Mouse (Mus musculus) ES-Bruce4 (cell line): ENCODE results near the gene Sprr3. TPM values are rescaled to one million over a fixed set of nuclear protein-coding genes. Genes with fewer than 3 reads are reported as not detected.
"Not testable (repeated sequence)": the region's sequence is repeated elsewhere in the genome, so short reads cannot be mapped to it uniquely, and the experiment has no call there.

Experiments
- H3K27ac ChIP-seq: 2 replicates; pipeline ENCODE4 v1.5.1; 2012; ENCODE audit warnings: low read length, inconsistent platforms; ENCODE audit not compliant: insufficient read depth
- H3K27me3 ChIP-seq: 2 replicates; pipeline ENCODE4 v1.6.1; 2012; ENCODE audit warnings: mild to moderate bottlenecking, low read length, inconsistent platforms; ENCODE audit not compliant: control insufficient read depth, poor library complexity, insufficient read depth, severe bottlenecking
- H3K36me3 ChIP-seq: 2 replicates; pipeline ENCODE4 v1.6.1; 2012; ENCODE audit warnings: inconsistent platforms, mild to moderate bottlenecking, low read length, moderate library complexity; ENCODE audit not compliant: control insufficient read depth, poor library complexity, insufficient read depth, severe bottlenecking
- H3K4me1 ChIP-seq: one replicate; pipeline ENCODE4 v1.8.1; 2011; ENCODE audit warnings: low read length; ENCODE audit not compliant: control insufficient read depth, insufficient read depth
- H3K4me3 ChIP-seq: 2 replicates; pipeline ENCODE4 v1.5.1; 2011; ENCODE audit warnings: low read depth, mild to moderate bottlenecking, low read length
- H3K9ac ChIP-seq: 2 replicates; pipeline ENCODE4 v1.6.1; 2012; ENCODE audit warnings: low read depth, mild to moderate bottlenecking, inconsistent platforms; ENCODE audit not compliant: poor library complexity, severe bottlenecking
- H3K9me3 ChIP-seq: replicated peaks from 2 replicates; pipeline ENCODE4 v1.6.1; 2012; ENCODE audit warnings: mild to moderate bottlenecking, low read length, inconsistent platforms; ENCODE audit not compliant: control insufficient read depth, poor library complexity, insufficient read depth, severe bottlenecking
- CTCF ChIP-seq: IDR thresholded peaks from one replicate; pipeline ENCODE4 v1.8.1; 2011; ENCODE audit warnings: low read depth, low read length
- EP300 ChIP-seq: IDR thresholded peaks from 2 replicates; pipeline ENCODE4 v1.6.1; 2011; ENCODE audit warnings: low read depth, low read length; ENCODE audit not compliant: insufficient read depth
- POLR2A ChIP-seq: IDR thresholded peaks from one replicate; pipeline ENCODE4 v1.8.1; 2011; ENCODE audit warnings: low read length; ENCODE audit not compliant: insufficient read depth
- polyA plus RNA-seq: library from polyadenylated mRNA; stranded (reverse); fragments of >200 nt; gene quantifications from 2 replicates; pipeline ENCODE4 v1.2.4, GENCODE M21; 2011; ENCODE audit warnings: low read depth; ENCODE audit not compliant: missing spikeins, insufficient read depth, insufficient read length

The Sprr3 gene
- polyA plus RNA-seq: not detected in 2 replicates

DNA sequence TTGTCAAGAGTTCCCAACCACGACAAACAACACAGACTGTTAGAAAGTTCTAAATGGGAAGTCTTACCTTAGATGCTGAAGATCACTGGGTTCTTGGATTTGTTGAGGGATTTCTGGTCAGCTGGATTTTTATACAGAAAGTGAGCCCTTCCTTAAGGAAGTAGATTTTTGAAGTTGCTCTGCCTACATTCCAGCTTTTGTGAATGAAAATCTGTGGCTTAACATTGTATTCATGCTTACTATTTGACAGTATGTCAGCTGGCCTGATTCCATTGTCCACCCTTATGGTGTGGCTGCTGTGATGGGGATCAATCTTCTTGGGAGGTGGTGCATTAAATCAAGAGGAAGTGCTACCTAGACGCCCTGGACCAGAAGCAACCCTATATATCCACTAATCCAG lies at the start of gene Sprr3:
TSS of gene Sprr3 (minus strand) at position 101 of the 400 bp plus-strand sequence.
- no peaks in the 10 kb centered on the region for H3K36me3 ChIP-seq
- no peaks in the 10 kb centered on the region for H3K4me1 ChIP-seq
- no peaks in the 10 kb centered on the region for H3K9me3 ChIP-seq
- TF ChIP-seq CTCF: no peak
- TF ChIP-seq POLR2A: no peak
- no peak for TF ChIP-seq EP300
- no peak within 1 kb of the TSS for H3K9ac ChIP-seq
- H3K27ac ChIP-seq: no peak within 1 kb of the TSS
- H3K4me3 ChIP-seq: no peak within 1 kb of the TSS
- no peaks in the 10 kb centered on the region for H3K27me3 ChIP-seq

DNA sequence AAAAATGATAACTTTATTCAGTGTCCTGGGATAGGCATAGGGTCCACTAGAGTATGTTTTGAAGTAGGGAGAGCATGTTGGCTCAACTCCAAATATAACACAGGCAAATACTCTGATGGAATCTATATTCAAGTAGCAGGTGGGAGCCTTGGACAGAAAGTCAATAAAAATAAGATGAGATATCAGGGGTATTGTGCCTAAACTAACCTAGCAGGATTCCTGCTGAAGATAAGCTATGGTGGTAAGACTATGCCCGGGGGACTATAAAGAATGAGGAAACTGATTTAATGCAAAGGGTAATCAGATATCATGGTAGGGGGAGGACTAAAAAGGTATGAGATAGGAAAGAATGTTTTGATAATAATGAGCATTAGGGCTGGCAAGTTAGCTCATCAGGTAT lies 49.7 kb upstream of the Sprr3 start:
- Histone ChIP-seq H3K9me3 (no peaks in the 10 kb centered on the region), H3K36me3 (no peaks in the 10 kb centered on the region), H3K27me3 (peaks cover 1% of the 10 kb centered on the region; the same call in 1 of the 2 replicates), H3K4me1 (no peaks in the 10 kb centered on the region), H3K27ac (no peak overlapping the region), H3K4me3 (no peak overlapping the region), H3K9ac (no peak overlapping the region)
- no peak for TF ChIP-seq POLR2A
- TF ChIP-seq EP300: no peak
- no peak for TF ChIP-seq CTCF

DNA sequence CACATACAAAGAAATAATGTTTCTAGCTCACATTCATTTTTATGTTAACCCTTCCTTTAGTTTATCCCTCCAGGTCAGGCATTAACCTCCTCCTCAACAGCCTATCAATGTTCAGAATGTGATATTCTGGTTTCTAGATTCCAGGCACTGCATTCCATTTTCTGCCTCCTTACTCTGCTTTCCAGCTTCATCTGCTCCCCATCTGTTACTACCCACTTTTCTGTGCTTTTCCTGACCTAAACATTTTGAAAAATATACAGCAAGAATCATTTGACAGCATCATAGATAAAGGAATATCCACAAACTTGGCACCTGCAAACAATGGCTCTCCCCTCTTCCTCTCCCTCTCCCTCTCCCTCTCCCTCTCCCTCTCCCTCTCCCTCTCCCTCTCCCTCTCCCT lies 45.0 kb upstream of the Sprr3 start:
- H3K27ac ChIP-seq: no peak overlapping the region
- no peak for TF ChIP-seq POLR2A
- TF ChIP-seq EP300: no peak

DNA sequence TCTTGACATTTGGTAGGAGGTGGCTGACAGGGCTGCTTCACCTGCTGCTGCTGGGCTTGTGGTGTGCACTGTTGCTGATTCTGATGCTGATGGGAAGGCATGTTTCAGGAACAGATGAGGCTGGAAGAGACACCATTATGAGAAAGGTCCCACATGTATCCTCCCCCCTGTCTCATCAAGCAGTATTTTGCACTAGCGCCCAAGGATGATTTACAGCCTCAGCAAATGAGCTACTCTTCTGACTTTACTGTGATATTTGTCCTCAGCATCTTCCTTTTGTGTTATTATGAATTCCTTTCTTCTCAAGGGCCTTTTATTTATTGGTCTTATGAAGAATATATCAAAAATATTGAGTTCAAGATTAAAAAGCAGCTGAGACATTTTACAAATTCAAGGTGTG lies 41.9 kb upstream of the Sprr3 start, which contains the start of gene Sprr4:
TSS of gene Sprr4 (minus strand) at position 101 of the 400 bp plus-strand sequence.
- H3K27me3 ChIP-seq: no peaks in the 10 kb centered on the region
- TF ChIP-seq CTCF (no peak), EP300 (no peak), POLR2A (no peak)
- no peak within 1 kb of the TSS for H3K4me3 ChIP-seq
- no peaks in the 10 kb centered on the region for H3K4me1 ChIP-seq
- no peak within 1 kb of the TSS for H3K27ac ChIP-seq
- H3K36me3 ChIP-seq: no peaks in the 10 kb centered on the region
- H3K9ac ChIP-seq: no peak within 1 kb of the TSS
- H3K9me3 ChIP-seq: no peaks in the 10 kb centered on the region

More for the DNA sequence above, 45.0 kb upstream of the Sprr3 start:
- H3K27me3 ChIP-seq: peaks cover 1% of the 10 kb centered on the region; the same call in 1 of the 2 replicates
- no peaks in the 10 kb centered on the region for H3K36me3 ChIP-seq
- H3K4me1 ChIP-seq: no peaks in the 10 kb centered on the region
- no peak overlapping the region for H3K4me3 ChIP-seq
- no peak overlapping the region for H3K9ac ChIP-seq
- no peaks in the 10 kb centered on the region for H3K9me3 ChIP-seq

DNA sequence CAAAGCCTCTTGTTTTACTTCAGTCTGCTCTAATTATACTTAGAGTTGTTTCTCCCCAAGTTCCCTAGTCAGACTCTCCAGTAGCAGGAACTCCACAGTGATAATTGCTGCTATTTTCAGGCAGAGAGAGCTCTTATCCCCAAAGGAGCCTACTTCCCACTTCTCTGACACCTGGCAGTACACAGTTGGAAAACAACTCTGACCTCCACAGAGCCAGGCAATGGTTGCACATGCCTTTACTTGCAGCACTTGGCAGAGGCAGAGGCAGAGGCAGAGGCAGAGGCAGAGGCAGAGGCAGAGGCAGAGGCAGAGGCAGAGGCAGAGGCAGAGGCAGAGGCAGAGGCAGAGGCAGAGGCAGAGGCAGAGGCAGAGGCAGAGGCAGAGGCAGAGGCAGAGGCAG lies 31.7 kb upstream of the Sprr3 start:
- not testable (repeated sequence) for H3K4me1 ChIP-seq, H3K4me3 ChIP-seq, H3K9ac ChIP-seq, H3K27ac ChIP-seq, H3K9me3 ChIP-seq, H3K27me3 ChIP-seq, H3K36me3 ChIP-seq

DNA sequence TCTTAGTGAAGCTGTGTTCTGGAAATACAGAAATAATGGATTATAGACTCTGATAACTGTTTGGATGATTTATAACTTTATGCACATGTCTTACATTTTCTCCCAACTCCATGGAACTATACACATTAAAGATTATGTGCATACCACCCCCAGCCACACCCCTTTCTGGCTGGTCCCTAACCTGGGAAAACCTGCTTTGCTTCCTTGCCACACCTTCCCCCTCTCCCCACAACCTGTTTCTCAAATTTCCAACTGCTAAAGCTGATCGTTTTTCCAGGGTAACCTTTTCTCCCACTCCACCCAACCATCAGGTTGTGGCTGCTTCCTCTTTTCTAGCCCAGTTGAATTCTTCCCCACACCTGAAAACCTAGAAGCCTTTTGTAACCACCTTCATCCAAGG lies 27.8 kb upstream of the Sprr3 start:
- no peaks in the 10 kb centered on the region for H3K4me1 ChIP-seq
- no peak overlapping the region for H3K9ac ChIP-seq
- no peak for TF ChIP-seq POLR2A
- TF ChIP-seq CTCF: no peak
- no peak for TF ChIP-seq EP300
- H3K27me3 ChIP-seq: no peaks in the 10 kb centered on the region
- H3K27ac ChIP-seq: no peak overlapping the region
- no peak overlapping the region for H3K4me3 ChIP-seq
- no peaks in the 10 kb centered on the region for H3K9me3 ChIP-seq
- no peaks in the 10 kb centered on the region for H3K36me3 ChIP-seq

DNA sequence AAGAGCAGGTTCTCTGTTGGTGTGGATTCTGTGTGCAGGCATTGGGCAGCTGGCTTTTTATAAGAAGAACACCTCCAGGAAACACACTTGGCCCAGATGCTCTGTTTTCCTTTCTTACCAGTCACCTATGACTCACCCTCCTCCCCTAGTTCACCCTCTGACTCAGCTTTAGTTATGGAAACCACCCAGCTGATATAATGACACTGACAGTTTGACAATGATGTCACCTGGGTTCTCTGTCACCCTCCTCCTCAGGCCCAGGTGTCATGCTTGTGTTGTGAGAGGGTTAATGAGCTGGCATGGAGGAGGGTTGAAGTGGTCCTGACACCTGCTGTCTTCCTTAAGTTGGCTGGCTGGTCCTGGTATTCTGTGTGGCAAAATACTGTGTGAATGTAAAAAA lies 27.3 kb upstream of the Sprr3 start, which contains the start of gene Sprr1a:
TSS of gene Sprr1a (minus strand) at position 33 of the 400 bp plus-strand sequence.
- Histone ChIP-seq H3K4me3 (no peak within 1 kb of the TSS), H3K27me3 (no peaks in the 10 kb centered on the region), H3K4me1 (no peaks in the 10 kb centered on the region), H3K9me3 (no peaks in the 10 kb centered on the region), H3K9ac (no peak within 1 kb of the TSS), H3K27ac (no peak within 1 kb of the TSS), H3K36me3 (no peaks in the 10 kb centered on the region)
- TF ChIP-seq POLR2A (no peak), EP300 (no peak), CTCF (no peak)

DNA sequence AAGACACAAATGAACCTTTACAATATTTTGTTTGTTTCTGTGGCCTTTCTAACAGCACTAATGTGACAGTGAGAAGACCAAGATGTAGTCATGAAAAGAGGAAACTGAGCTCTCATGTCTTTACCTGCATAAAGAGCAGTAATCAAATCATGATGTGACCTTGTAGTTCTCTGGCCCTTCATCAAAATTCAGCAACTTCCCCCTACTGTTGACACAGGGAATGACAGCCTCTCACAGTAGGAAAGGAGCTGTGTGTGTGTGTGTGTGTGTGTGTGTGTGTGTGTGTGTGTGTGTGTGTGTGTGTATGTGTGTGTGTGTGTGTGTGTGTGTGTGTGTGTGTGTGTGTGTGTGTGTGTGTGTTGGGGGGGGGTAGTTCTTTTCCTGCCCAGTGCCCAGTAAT lies 22.7 kb upstream of the Sprr3 start:
- H3K27ac ChIP-seq, H3K27me3 ChIP-seq, H3K9ac ChIP-seq, H3K9me3 ChIP-seq, H3K4me3 ChIP-seq, H3K36me3 ChIP-seq, H3K4me1 ChIP-seq: not testable (repeated sequence)
